Mouse (Mus musculus): ENCODE data around the gene Krtap27-1.

DNA sequence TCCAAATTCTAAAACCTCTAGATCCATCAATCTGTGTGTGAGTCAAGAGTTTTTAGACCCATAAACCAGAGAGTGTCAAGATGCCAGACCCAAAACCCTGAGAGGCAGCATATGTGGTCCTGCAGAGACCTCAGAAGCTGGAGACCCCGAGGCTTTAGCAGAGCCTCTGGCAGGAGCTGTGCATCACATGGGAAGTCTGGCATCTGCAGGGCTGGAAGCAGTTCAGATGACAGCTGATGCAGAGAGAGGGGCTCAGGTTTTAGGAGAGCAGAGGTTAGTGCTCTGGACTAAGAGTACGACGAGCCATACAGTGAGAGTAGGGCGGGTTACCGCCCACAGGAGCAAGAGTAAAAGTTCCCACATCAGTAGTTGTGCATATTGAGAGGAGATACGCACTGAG lies 7.6 kb upstream of the Krtap27-1 start:
- TF ChIP-seq EP300 (IDR thresholded peaks at IDR 0.05; ENCODE audit: insufficient read depth, low read depth, low read length) (no peak), CTCF (IDR thresholded peaks at IDR 0.05) (no peak), POLR2A (IDR thresholded peaks at IDR 0.05; ENCODE audit: insufficient read depth, low read depth, low read length) (no peak)
